10 mouse cellular contexts compared by ENCODE assay signal in the genomic region with DNA sequence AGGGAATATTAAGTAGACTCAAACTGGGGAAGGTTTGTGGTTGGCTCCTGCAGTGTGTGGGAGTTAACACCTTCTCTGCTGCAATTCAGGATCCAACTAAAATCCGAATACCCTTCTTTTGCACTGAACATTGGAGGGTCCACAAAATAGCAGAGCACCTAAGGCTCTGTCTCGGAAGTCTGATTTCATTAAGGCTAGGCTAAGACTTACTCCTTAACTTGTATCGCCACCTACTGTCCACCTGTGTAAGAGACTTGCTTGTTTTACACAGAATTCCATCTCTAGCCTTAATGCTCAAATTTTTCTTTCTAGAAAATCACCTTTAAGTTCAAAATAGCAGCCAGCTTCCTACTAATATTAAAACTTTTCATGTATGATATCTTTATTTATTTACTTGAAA.
DNase-seq lines count a peak whose midpoint lies in the region; ATAC-seq and TF ChIP-seq lines count a peak whose summit lies in the region.
"Had no signal": no experiment of that assay in that cellular context is flagged by ENCODE, and none has a peak within 500 bp of the region (broad histone marks: within the 10 kb centered on the region; RNA-seq: fewer than 3 reads in every experiment).

No protein-coding gene starts in this region.

- no peak for DNase-seq in heart, adult 2 months
- DNase-seq in heart, adult 18-20 months, result no peak
- DNase-seq in right cerebral cortex, postnatal 10 days (ENCODE audit: low spot score in 2 of 2), result peak; percentile 40 to 48
- DNase-seq in right cerebral cortex, postnatal 4 days, result no peak
- no peak for DNase-seq in spleen, postnatal 14 days (ENCODE audit: low spot score in 2 of 2)
- no peak for DNase-seq in lung, postnatal 36 days
- DNase-seq in gastrocnemius, postnatal 14 days, result no peak

- no peaks in the 10 kb centered on the region for H3K36me3 ChIP-seq in heart, adult 2 months (ENCODE audit: control insufficient read depth, insufficient read depth, low read length)
- H3K36me3 ChIP-seq in hindbrain, embryonic 16.5 days (ENCODE audit: control insufficient read depth, insufficient read depth, low read length), result no peaks in the 10 kb centered on the region
- H3K36me3 ChIP-seq: G1E; liver, embryonic 15.5 days had no signal

- no peaks in the 10 kb centered on the region for H3K79me2 ChIP-seq in heart, adult 2 months (replicated peaks; ENCODE audit: control insufficient read depth, insufficient read depth, low read length)

- peak; percentile 87 for ATAC-seq in hindbrain, embryonic 16.5 days

- 13% methylated on average over 3 of the region's 3 CpGs for WGBS in heart, adult 2 months
- 11% methylated on average over 3 of the region's 3 CpGs for WGBS in hindbrain, embryonic 16.5 days

- H3K4me3 ChIP-seq in heart, adult 2 months, result no peak overlapping the region
- H3K4me3 ChIP-seq in hindbrain, embryonic 16.5 days (ENCODE audit: low read length), result no peak overlapping the region
- H3K4me3 ChIP-seq: liver, embryonic 15.5 days had no signal

- no peak for TF ChIP-seq EP300 in heart, adult 2 months (IDR thresholded peaks at IDR 0.05; ENCODE audit: insufficient read depth, low read depth, low read length)

- H3K4me1 ChIP-seq in heart, adult 2 months (ENCODE audit: control insufficient read depth, insufficient read depth, low read length), result no peaks in the 10 kb centered on the region
- H3K4me1 ChIP-seq in hindbrain, embryonic 16.5 days (ENCODE audit: control insufficient read depth, insufficient read depth, low read depth, low read length), result no peaks in the 10 kb centered on the region; the same call in 1 of the 2 replicates
- H3K4me1 ChIP-seq: liver, embryonic 15.5 days had no signal

- no peak overlapping the region for H3K9ac ChIP-seq in heart, adult 2 months (ENCODE audit: low read depth, low read length)
- no peak overlapping the region for H3K9ac ChIP-seq in hindbrain, embryonic 16.5 days (ENCODE audit: low read depth, low read length)
- H3K9ac ChIP-seq: liver, embryonic 15.5 days had no signal

- no peak overlapping the region for H3K27ac ChIP-seq in heart, adult 2 months
- no peak overlapping the region for H3K27ac ChIP-seq in hindbrain, embryonic 16.5 days (ENCODE audit: low read depth, low read length)
- H3K27ac ChIP-seq: liver, embryonic 15.5 days had no signal

- intact Hi-C loops in heart, adult 2 months (cut with DNase I), result no loop called here
- intact Hi-C loops in gastrocnemius, postnatal 14 days (cut with DNase I; ENCODE audit: low total_unique reads), result no loop called here

- peak; percentile 33 for TF ChIP-seq CTCF in heart, adult 2 months (IDR thresholded peaks at IDR 0.05)

- H3K9me3 ChIP-seq in hindbrain, embryonic 16.5 days (ENCODE audit: control insufficient read depth, low read length), result no peaks in the 10 kb centered on the region
- H3K9me3 ChIP-seq: G1E; liver, embryonic 15.5 days had no signal

- TF ChIP-seq POLR2A in heart, adult 2 months (IDR thresholded peaks at IDR 0.05; ENCODE audit: insufficient read depth, low read depth, low read length), result no peak

- H3K27me3 ChIP-seq in heart, adult 2 months (ENCODE audit: control insufficient read depth, insufficient read depth, low read length), result no peaks in the 10 kb centered on the region
- no peaks in the 10 kb centered on the region for H3K27me3 ChIP-seq in hindbrain, embryonic 16.5 days (replicated peaks; ENCODE audit: control insufficient read depth, insufficient read depth, low read length)
- H3K27me3 ChIP-seq: liver, embryonic 15.5 days had no signal

- no peak overlapping the region for H3K4me2 ChIP-seq in hindbrain, embryonic 16.5 days (ENCODE audit: low read length)
- H3K4me2 ChIP-seq: liver, embryonic 15.5 days had no signal

Comparison
In these comparisons a context has a peak if more than half of its experiments do, and no peak if none do; other contexts are left out.
1. DNase-seq: peak in right cerebral cortex, postnatal 10 days (2 of 2); none in heart, adult 2 months (0 of 2), heart, adult 18-20 months (0 of 2), right cerebral cortex, postnatal 4 days (single experiment), spleen, postnatal 14 days (0 of 2), lung, postnatal 36 days (single experiment) and gastrocnemius, postnatal 14 days (single experiment).